Mouse (Mus musculus): ENCODE data around the gene Frat2. TPM values are rescaled to one million over a fixed set of nuclear protein-coding genes. Genes with fewer than 3 reads are reported as not detected.
"Not testable (repeated sequence)": the region's sequence is repeated elsewhere in the genome, so short reads cannot be mapped to it uniquely, and the experiment has no call there.

Frat2 gene
- polyA plus RNA-seq (2012; ENCODE audit: insufficient read depth, insufficient read length, missing spikeins): 1.3 and 2.1 TPM in 2 replicates

- peaks cover 4% of the 10 kb centered on the region; the same call in 1 of the 2 replicates for H3K4me1 ChIP-seq (ENCODE audit: control insufficient read depth, insufficient read depth, insufficient read length, low read length)
Measured at GRCm38 (mm10) chr19:41847992-41848851, at the start of gene Frat2. Gene Frat2, minus strand, starts transcription at chr19:41848132.

GRCm38 (mm10) chr19:41896319-41896711, 48.4 kb upstream of the Frat2 start:
- no peaks in the 10 kb centered on the region for H3K4me1 ChIP-seq (ENCODE audit: control insufficient read depth, insufficient read depth, insufficient read length, low read length)
- no peak overlapping the region for H3K27ac ChIP-seq (replicated peaks; ENCODE audit: low read depth, low read length)
- H3K4me3 ChIP-seq (ENCODE audit: insufficient read depth, low read depth, low read length): peak overlapping the region; percentile 63

More at GRCm38 (mm10) chr19:41847992-41848851, at the start of gene Frat2:
- Histone ChIP-seq H3K27ac (replicated peaks; ENCODE audit: low read depth, low read length) (peak within 1 kb of the TSS; percentile 98), H3K4me3 (ENCODE audit: insufficient read depth, low read depth, low read length) (peak within 1 kb of the TSS; percentile 69)

- peak within 1 kb of the TSS; percentile 65 for H3K4me3 ChIP-seq (ENCODE audit: insufficient read depth, low read depth, low read length)
- H3K4me1 ChIP-seq (ENCODE audit: control insufficient read depth, insufficient read depth, insufficient read length, low read length): no peaks in the 10 kb centered on the region
- no peak within 1 kb of the TSS for H3K27ac ChIP-seq (replicated peaks; ENCODE audit: low read depth, low read length)
Measured at GRCm38 (mm10) chr19:41895460-41896318, 47.8 kb upstream of the Frat2 start, which contains the start of gene Rrp12. Gene Rrp12, minus strand, starts transcription at chr19:41896173.

GRCm38 (mm10) chr19:41894959-41895358, 47.0 kb upstream of the Frat2 start:
- no peaks in the 10 kb centered on the region for H3K4me1 ChIP-seq (ENCODE audit: control insufficient read depth, insufficient read depth, insufficient read length, low read length)
- peak overlapping the region; percentile 65 for H3K4me3 ChIP-seq (ENCODE audit: insufficient read depth, low read depth, low read length)
- no peak overlapping the region for H3K27ac ChIP-seq (replicated peaks; ENCODE audit: low read depth, low read length)

GRCm38 (mm10) chr19:41888191-41888590, 40.3 kb upstream of the Frat2 start:
- no peak overlapping the region for H3K27ac ChIP-seq (replicated peaks; ENCODE audit: low read depth, low read length)
- H3K4me3 ChIP-seq (ENCODE audit: insufficient read depth, low read depth, low read length): no peak overlapping the region
- H3K4me1 ChIP-seq (ENCODE audit: control insufficient read depth, insufficient read depth, insufficient read length, low read length): no peaks in the 10 kb centered on the region

GRCm38 (mm10) chr19:41883882-41884281, 36.0 kb upstream of the Frat2 start:
- Histone ChIP-seq H3K4me3 (ENCODE audit: insufficient read depth, low read depth, low read length) (no peak overlapping the region), H3K27ac (replicated peaks; ENCODE audit: low read depth, low read length) (no peak overlapping the region), H3K4me1 (ENCODE audit: control insufficient read depth, insufficient read depth, insufficient read length, low read length) (no peaks in the 10 kb centered on the region)

GRCm38 (mm10) chr19:41881842-41882241, 33.9 kb upstream of the Frat2 start:
- H3K4me3 ChIP-seq (ENCODE audit: insufficient read depth, low read depth, low read length): no peak overlapping the region
- H3K4me1 ChIP-seq (ENCODE audit: control insufficient read depth, insufficient read depth, insufficient read length, low read length): no peaks in the 10 kb centered on the region
- H3K27ac ChIP-seq (replicated peaks; ENCODE audit: low read depth, low read length): no peak overlapping the region

GRCm38 (mm10) chr19:41874356-41874755, 26.4 kb upstream of the Frat2 start:
- no peak overlapping the region for H3K27ac ChIP-seq (replicated peaks; ENCODE audit: low read depth, low read length)
- H3K4me1 ChIP-seq (ENCODE audit: control insufficient read depth, insufficient read depth, insufficient read length, low read length): no peaks in the 10 kb centered on the region
- H3K4me3 ChIP-seq (ENCODE audit: insufficient read depth, low read depth, low read length): no peak overlapping the region

- Histone ChIP-seq H3K27ac (replicated peaks; ENCODE audit: low read depth, low read length) (no peak overlapping the region), H3K4me3 (ENCODE audit: insufficient read depth, low read depth, low read length) (no peak overlapping the region), H3K4me1 (ENCODE audit: control insufficient read depth, insufficient read depth, insufficient read length, low read length) (no peaks in the 10 kb centered on the region)
Measured at GRCm38 (mm10) chr19:41872285-41872684, 24.4 kb upstream of the Frat2 start.

- not testable (repeated sequence) for H3K4me3 ChIP-seq (ENCODE audit: insufficient read depth, low read depth, low read length); H3K4me1 ChIP-seq (ENCODE audit: control insufficient read depth, insufficient read depth, insufficient read length, low read length); H3K27ac ChIP-seq (replicated peaks; ENCODE audit: low read depth, low read length)
Measured at GRCm38 (mm10) chr19:41869946-41870345, 22.0 kb upstream of the Frat2 start.

- Histone ChIP-seq H3K27ac (replicated peaks; ENCODE audit: low read depth, low read length) (no peak overlapping the region), H3K4me3 (ENCODE audit: insufficient read depth, low read depth, low read length) (no peak overlapping the region), H3K4me1 (ENCODE audit: control insufficient read depth, insufficient read depth, insufficient read length, low read length) (no peaks in the 10 kb centered on the region)
Measured at GRCm38 (mm10) chr19:41869296-41869695, 21.4 kb upstream of the Frat2 start.

- no peak overlapping the region for H3K4me3 ChIP-seq (ENCODE audit: insufficient read depth, low read depth, low read length)
- no peaks in the 10 kb centered on the region for H3K4me1 ChIP-seq (ENCODE audit: control insufficient read depth, insufficient read depth, insufficient read length, low read length)
- H3K27ac ChIP-seq (replicated peaks; ENCODE audit: low read depth, low read length): no peak overlapping the region
Measured at GRCm38 (mm10) chr19:41866707-41867106, 18.8 kb upstream of the Frat2 start.

- Histone ChIP-seq H3K4me1 (ENCODE audit: control insufficient read depth, insufficient read depth, insufficient read length, low read length) (no peaks in the 10 kb centered on the region), H3K27ac (replicated peaks; ENCODE audit: low read depth, low read length) (no peak overlapping the region), H3K4me3 (ENCODE audit: insufficient read depth, low read depth, low read length) (no peak overlapping the region)
Measured at GRCm38 (mm10) chr19:41857816-41858310, 9.9 kb upstream of the Frat2 start.

GRCm38 (mm10) chr19:41857086-41857762, 9.3 kb upstream of the Frat2 start:
- Histone ChIP-seq H3K27ac (replicated peaks; ENCODE audit: low read depth, low read length) (no peak overlapping the region), H3K4me1 (ENCODE audit: control insufficient read depth, insufficient read depth, insufficient read length, low read length) (no peaks in the 10 kb centered on the region), H3K4me3 (ENCODE audit: insufficient read depth, low read depth, low read length) (no peak overlapping the region)

- Histone ChIP-seq H3K4me1 (ENCODE audit: control insufficient read depth, insufficient read depth, insufficient read length, low read length) (no peaks in the 10 kb centered on the region), H3K27ac (replicated peaks; ENCODE audit: low read depth, low read length) (no peak overlapping the region), H3K4me3 (ENCODE audit: insufficient read depth, low read depth, low read length) (no peak overlapping the region)
Measured at GRCm38 (mm10) chr19:41852423-41852822, 4.5 kb upstream of the Frat2 start.

All from brown adipose tissue, adult 24 weeks (tissue).